Mouse (Mus musculus): ENCODE data around the gene Samd4b.

Gene Samd4b

GRCm38 (mm10) chr7:28597642-28598446 lies at the start of gene Samd4b, which contains the start of gene Pak4:
Gene Samd4b (minus strand): TSS chr7:28598144.
Gene Pak4 (minus strand): TSS chr7:28598185.
- CTCF ChIA-PET, result interaction anchor here (0.5 to 3.9 kb wide), 28 partner anchors 10 to 390 kb away, joined by 3 to 31 read pairs (median 4); partner anchors contain the start of gene Gmfg (in 2 of the 4)

GRCm38 (mm10) chr7:28647016-28647415 lies 49.1 kb upstream of the Samd4b start:
- CTCF ChIA-PET, result interaction anchor here (0.5 to 2.1 kb wide), 18 partner anchors 9 to 659 kb away, joined by 3 to 10 read pairs (median 4); partner anchors contain the start of gene Gmfg (in 1 of the 4)
- POLR2A ChIA-PET, result interaction anchor here in 3 of 4 experiments (0.6 to 3.5 kb wide), 26 partner anchors 9 to 1866 kb away, joined by 3 to 13 read pairs (median 4); partner anchors contain the start of genes Fbxo27 (in 2 of the 3), Fbxo17 (in 1 of the 3), Med29 (in 1 of the 3) and Mrps12 (in 1 of the 3)

More at GRCm38 (mm10) chr7:28597642-28598446, at the start of gene Samd4b, which contains the start of gene Pak4:
- POLR2A ChIA-PET, result interaction anchor here in 3 of 4 experiments (0.5 to 12.6 kb wide), 80 partner anchors 10 to 704 kb away, joined by 3 to 318 read pairs (median 4); partner anchors contain the start of genes Gmfg (in 3 of the 3), Fbxo17 (in 2 of the 3), Acp7 (in 1 of the 3) and Med29 (in 1 of the 3)

GRCm38 (mm10) chr7:28645947-28646475 lies 48.1 kb upstream of the Samd4b start:
- POLR2A ChIA-PET, result interaction anchor here in 3 of 4 experiments (0.5 to 3.5 kb wide), 28 partner anchors 8 to 264 kb away, joined by 3 to 13 read pairs (median 4); partner anchors contain the start of genes Fbxo17 (in 1 of the 3), Fbxo27 (in 1 of the 3), Med29 (in 1 of the 3) and Paf1 (in 1 of the 3)
- CTCF ChIA-PET, result interaction anchor here in 3 of 4 experiments (0.6 to 2.1 kb wide), 10 partner anchors 14 to 209 kb away, joined by 3 to 10 read pairs (median 4); partner anchors contain the start of gene Gmfg (in 1 of the 3)

- CTCF ChIA-PET, result interaction anchor here in 2 of 4 experiments (0.6 to 1.1 kb wide), 3 partner anchors 25 to 31 kb away, joined by 3 to 8 read pairs (median 3); no protein-coding TSS in a partner anchor
- POLR2A ChIA-PET, result interaction anchor here (0.6 to 3.5 kb wide), 22 partner anchors 9 to 199 kb away, joined by 3 to 13 read pairs (median 3); partner anchors contain the start of genes Fbxo17 (in 1 of the 4) and Fbxo27 (in 1 of the 4)
These were observed 47.4 kb upstream of the Samd4b start for GRCm38 (mm10) chr7:28645366-28645765.

- CTCF ChIA-PET, result interaction anchor here in 2 of 4 experiments (0.8 to 1.1 kb wide), 3 partner anchors 22 to 195 kb away, joined by 3 to 4 read pairs (median 4); no protein-coding TSS in a partner anchor
- POLR2A ChIA-PET, result interaction anchor here in 3 of 4 experiments (0.6 to 2.5 kb wide), 6 partner anchors 8 to 401 kb away, joined by 3 to 8 read pairs (median 5); partner anchors contain the start of gene Acp7 (in 1 of the 3)
These were observed 43.6 kb upstream of the Samd4b start for GRCm38 (mm10) chr7:28641546-28641945.

GRCm38 (mm10) chr7:28637511-28637910 lies 39.6 kb upstream of the Samd4b start:
- CTCF ChIA-PET, result interaction anchor here in 2 of 4 experiments (1.2 to 1.8 kb wide), 3 partner anchors 28 to 38 kb away, joined by 3 to 6 read pairs (median 4); no protein-coding TSS in a partner anchor
- POLR2A ChIA-PET, result interaction anchor here in 3 of 4 experiments (0.7 to 3.4 kb wide), 27 partner anchors 9 to 258 kb away, joined by 3 to 14 read pairs (median 3); partner anchors contain the start of genes Ccer2 (in 1 of the 3), Fbxo27 (in 1 of the 3) and Sirt2 (in 1 of the 3)

GRCm38 (mm10) chr7:28634128-28634527 lies 36.2 kb upstream of the Samd4b start:
- ChIA-PET CTCF (interaction anchor here in 2 of 4 experiments (0.6 to 1.0 kb wide), 2 partner anchors 31 to 1420 kb away, joined by 3 to 4 read pairs; no protein-coding TSS in a partner anchor), POLR2A (interaction anchor here in 2 of 4 experiments (0.6 to 2.0 kb wide), 5 partner anchors 9 to 275 kb away, joined by 3 to 5 read pairs (median 4); no protein-coding TSS in a partner anchor)

- POLR2A ChIA-PET, result interaction anchor here (0.5 to 2.4 kb wide), 23 partner anchors 8 to 453 kb away, joined by 3 to 10 read pairs (median 4); partner anchors contain the start of genes Fbxo17 (in 1 of the 4), Fbxo27 (in 1 of the 4), Med29 (in 1 of the 4) and Paf1 (in 1 of the 4)
- CTCF ChIA-PET, result interaction anchor here in 3 of 4 experiments (0.6 to 2.6 kb wide), 3 partner anchors 45 to 412 kb away, joined by 3 to 8 read pairs (median 3); no protein-coding TSS in a partner anchor
These were observed 33.1 kb upstream of the Samd4b start, which contains the start of gene Acp7 for GRCm38 (mm10) chr7:28631073-28631472. Gene Acp7 (minus strand): TSS chr7:28631332.

- CTCF ChIA-PET, result interaction anchor here in 2 of 4 experiments (0.7 to 1.6 kb wide), 4 partner anchors 23 to 133 kb away, joined by 3 to 6 read pairs (median 4); no protein-coding TSS in a partner anchor
- POLR2A ChIA-PET, result interaction anchor here in 3 of 4 experiments (0.5 to 1.8 kb wide), 35 partner anchors 8 to 883 kb away, joined by 3 to 8 read pairs (median 3); partner anchors contain the start of genes Med29 (in 1 of the 3), Paf1 (in 1 of the 3), Pak4 (in 1 of the 3) and Samd4b (in 1 of the 3)
These were observed 26.8 kb upstream of the Samd4b start for GRCm38 (mm10) chr7:28624791-28625190.

GRCm38 (mm10) chr7:28619098-28619715 lies 21.3 kb upstream of the Samd4b start:
- CTCF ChIA-PET, result interaction anchor here in 1 of 4 experiments (0.6 kb wide), 1 partner anchor 30 kb away, joined by 3 read pairs; no protein-coding TSS in a partner anchor
- POLR2A ChIA-PET, result interaction anchor here in 2 of 4 experiments (0.6 to 2.7 kb wide), 9 partner anchors 11 to 268 kb away, joined by 3 to 10 read pairs (median 3); partner anchors contain the start of genes Acp7 (in 1 of the 2), Mrps12 (in 1 of the 2), Pak4 (in 1 of the 2) and Samd4b (in 1 of the 2)

- CTCF ChIA-PET, result interaction anchor here in 2 of 4 experiments (0.7 to 1.4 kb wide), 4 partner anchors 45 to 169 kb away, joined by 3 to 5 read pairs (median 3); partner anchors contain the start of gene Gmfg (in 1 of the 2)
- POLR2A ChIA-PET, result interaction anchor here in 3 of 4 experiments (0.5 to 1.7 kb wide), 10 partner anchors 9 to 385 kb away, joined by 3 to 6 read pairs (median 4); partner anchors contain the start of gene Ifnl2 (in 1 of the 3)
These were observed 8.0 kb upstream of the Samd4b start for GRCm38 (mm10) chr7:28605951-28606350.

GRCm38 (mm10) chr7:28603788-28604187 lies 5.8 kb upstream of the Samd4b start:
- CTCF ChIA-PET, result interaction anchor here in 1 of 4 experiments (1.3 to 1.8 kb wide), 2 partner anchors 116 to 138 kb away, joined by 3 to 4 read pairs; partner anchors contain the start of genes Mrps12 and Sars2
- POLR2A ChIA-PET, result interaction anchor here in 1 of 4 experiments (0.9 to 12.6 kb wide), 2 partner anchors 29 to 181 kb away, joined by 3 to 185 read pairs; no protein-coding TSS in a partner anchor

- ChIA-PET CTCF (interaction anchor here in 2 of 4 experiments (1.3 to 2.7 kb wide), 3 partner anchors 115 to 165 kb away, joined by 3 to 10 read pairs (median 4); partner anchors contain the start of genes Gmfg (in 1 of the 2), Mrps12 (in 1 of the 2) and Sars2 (in 1 of the 2)), POLR2A (interaction anchor here in 2 of 4 experiments (0.6 to 12.6 kb wide), 3 partner anchors 28 to 253 kb away, joined by 3 to 185 read pairs (median 3); partner anchors contain the start of gene Rps16 (in 1 of the 2))
These were observed 5.2 kb upstream of the Samd4b start for GRCm38 (mm10) chr7:28603136-28603535.

GRCm38 (mm10) chr7:28601668-28602067 lies 3.7 kb upstream of the Samd4b start:
- POLR2A ChIA-PET, result interaction anchor here (0.6 to 12.6 kb wide), 12 partner anchors 14 to 309 kb away, joined by 3 to 185 read pairs (median 4); partner anchors contain the start of gene Gmfg (in 3 of the 4)
- CTCF ChIA-PET, result interaction anchor here (0.6 to 2.7 kb wide), 27 partner anchors 23 to 311 kb away, joined by 3 to 22 read pairs (median 4); partner anchors contain the start of genes Gmfg (in 3 of the 4), Med29 (in 1 of the 4), Paf1 (in 1 of the 4) and Selenov (in 1 of the 4)

- ChIA-PET POLR2A (interaction anchor here in 3 of 4 experiments (0.6 to 12.6 kb wide), 13 partner anchors 15 to 309 kb away, joined by 3 to 185 read pairs (median 3); partner anchors contain the start of genes Gmfg (in 2 of the 3) and Rps16 (in 1 of the 3)), CTCF (interaction anchor here (0.6 to 2.7 kb wide), 26 partner anchors 22 to 310 kb away, joined by 3 to 22 read pairs (median 4); partner anchors contain the start of genes Gmfg (in 3 of the 4), Med29 (in 1 of the 4), Paf1 (in 1 of the 4) and Selenov (in 1 of the 4))
These were observed 3.1 kb upstream of the Samd4b start for GRCm38 (mm10) chr7:28601029-28601428.
